8 mouse cellular contexts compared by ENCODE assay signal in genomic region chr5:23415571-23416285, GRCm38 (mm10). TPM values are rescaled to one million over a fixed set of nuclear protein-coding genes. Genes with fewer than 3 reads are reported as not detected.
A peak's percentile ranks its signal among the peaks of the same experiment; 100 is the strongest.
DNase-seq lines count a peak whose midpoint lies in the region; ATAC-seq and TF ChIP-seq lines count a peak whose summit lies in the region.

No protein-coding gene starts in this region.

- peak overlapping the region; percentile 26 for H3K4me2 ChIP-seq in hindbrain, embryonic 14.5 days (replicated peaks)
- H3K4me2 ChIP-seq in stomach, embryonic 15.5 days, result no peak overlapping the region

- 0 out of 2 replicates have a peak, but pooled peaks have one; percentile 8 for ATAC-seq in hindbrain, embryonic 14.5 days (ENCODE audit: low FRiP score)
- no peak for ATAC-seq in stomach, embryonic 15.5 days (ENCODE audit: insufficient read depth, low FRiP score, low read depth)

- H3K9ac ChIP-seq in hindbrain, embryonic 14.5 days, result 0 out of 2 replicates have a peak overlapping the region, but pooled peaks have one; percentile 16
- no peak overlapping the region for H3K9ac ChIP-seq in stomach, embryonic 15.5 days

- no peaks in the 10 kb centered on the region for H3K36me3 ChIP-seq in kidney, adult 2 months (ENCODE audit: control insufficient read depth, insufficient read depth, low read length)
- H3K36me3 ChIP-seq in hindbrain, embryonic 14.5 days (replicated peaks; ENCODE audit: control insufficient read depth, insufficient read depth), result peaks cover 14% of the 10 kb centered on the region
- no peaks in the 10 kb centered on the region for H3K36me3 ChIP-seq in stomach, embryonic 15.5 days

- H3K27ac ChIP-seq in kidney, adult 2 months (ENCODE audit: insufficient read depth, low read depth, low read length), result peak overlapping the region; percentile 89
- H3K27ac ChIP-seq in hindbrain, embryonic 14.5 days, result peak overlapping the region; percentile 49; the same call in 1 of the 2 replicates
- 0 out of 2 replicates have a peak overlapping the region, but pooled peaks have one; percentile 37 for H3K27ac ChIP-seq in stomach, embryonic 15.5 days

- no peaks in the 10 kb centered on the region for H3K9me3 ChIP-seq in hindbrain, embryonic 14.5 days (ENCODE audit: control insufficient read depth, low read length)
- no peaks in the 10 kb centered on the region for H3K9me3 ChIP-seq in stomach, embryonic 15.5 days

- peak; percentile 83 for DNase-seq in kidney, adult 2 months
- no peak for DNase-seq in kidney, postnatal 10 days
- peak; percentile 67 for DNase-seq in MEL-GATA-1-ER (ENCODE audit: extremely low read depth, low read depth)
- DNase-seq in embryo, embryonic 9.5 days (ENCODE audit: extremely low spot score), result peak; percentile 45
- DNase-seq in hindbrain, embryonic 14.5 days (ENCODE audit: low spot score), result peak; percentile 87
- peak; percentile 75 for DNase-seq in lung, postnatal 36 days
- DNase-seq in gastrocnemius, postnatal 10 days, result no peak

- H3K4me1 ChIP-seq in kidney, adult 2 months (ENCODE audit: control insufficient read depth, insufficient read depth, low read length), result peaks cover 64% of the 10 kb centered on the region
- H3K4me1 ChIP-seq in hindbrain, embryonic 14.5 days (replicated peaks; ENCODE audit: control insufficient read depth, insufficient read depth, low read length), result peaks cover 71% of the 10 kb centered on the region
- peaks cover 61% of the 10 kb centered on the region for H3K4me1 ChIP-seq in stomach, embryonic 15.5 days

- H3K27me3 ChIP-seq in kidney, adult 2 months (replicated peaks; ENCODE audit: control insufficient read depth, insufficient read depth, low read length), result no peaks in the 10 kb centered on the region
- H3K27me3 ChIP-seq in hindbrain, embryonic 14.5 days (ENCODE audit: control insufficient read depth, insufficient read depth, low read length), result no peaks in the 10 kb centered on the region
- H3K27me3 ChIP-seq in stomach, embryonic 15.5 days (replicated peaks), result no peaks in the 10 kb centered on the region

- H3K4me3 ChIP-seq in kidney, adult 2 months (ENCODE audit: insufficient read depth, low read depth, low read length), result no peak overlapping the region
- H3K4me3 ChIP-seq in hindbrain, embryonic 14.5 days (replicated peaks; ENCODE audit: low read length), result no peak overlapping the region
- H3K4me3 ChIP-seq in stomach, embryonic 15.5 days (replicated peaks), result no peak overlapping the region

- 0 out of 2 replicates have a peak, but pooled peaks have one; percentile 1 for TF ChIP-seq CTCF in kidney, adult 2 months (conservative IDR thresholded peaks at IDR 0.05; ENCODE audit: insufficient read depth, insufficient read length, low read depth, low read length)

- no peak for TF ChIP-seq POLR2A in kidney, adult 2 months (IDR thresholded peaks at IDR 0.05; ENCODE audit: low read depth, low read length)

- WGBS in kidney, adult 2 months, result 10% methylated on average over 7 of the region's 7 CpGs
- 27% methylated on average over 7 of the region's 7 CpGs for WGBS in hindbrain, embryonic 14.5 days
- WGBS in stomach, embryonic 15.5 days, result 27% methylated on average over 7 of the region's 7 CpGs

RNA-seq across cellular contexts. Expression of gene Kmt2e, which starts 18.5 kb away (rescaled TPM):
- 18.8 and 19.8 TPM in 2 replicates for polyA plus RNA-seq in kidney, adult 2 months (2012; rRNA removed)
- polyA plus RNA-seq in hindbrain, embryonic 14.5 days (2014; fragmentation: Nextera tagmentation; extraction: Ambion mirVana), result 118 and 128 TPM in 2 replicates
- 95.2 and 99.7 TPM in 2 replicates for polyA plus RNA-seq in stomach, embryonic 15.5 days (2015; fragmentation: Nextera tagmentation; extraction: Ambion mirVana)
- total RNA-seq in gastrocnemius, postnatal 10 days (2021), result 10 to 100 TPM; 33.1 to 45.6 TPM

Comparison
In these comparisons a context has a peak if more than half of its experiments do, and no peak if none do; other contexts are left out.
1. DNase-seq: peak in kidney, adult 2 months (single experiment), MEL-GATA-1-ER (single experiment), embryo, embryonic 9.5 days (single experiment), hindbrain, embryonic 14.5 days (single experiment) and lung, postnatal 36 days (single experiment); none in kidney, postnatal 10 days (single experiment) and gastrocnemius, postnatal 10 days (single experiment).
2. H3K27ac ChIP-seq: peak in every context shown above with its lines; median percentile 89 in kidney, adult 2 months; 49 in hindbrain, embryonic 14.5 days; 37 in stomach, embryonic 15.5 days.